Mouse (Mus musculus): Measurements from ENCODE around the gene Entr1. TPM values are rescaled to one million over a fixed set of nuclear protein-coding genes. Genes with fewer than 3 reads are reported as not detected.
A peak's percentile ranks its signal among the peaks of the same experiment; 100 is the strongest.

The Entr1 gene
- 115 and 119 TPM in 2 replicates for polyA plus RNA-seq (2014; fragmentation: Nextera tagmentation; extraction: Ambion mirVana)

DNA sequence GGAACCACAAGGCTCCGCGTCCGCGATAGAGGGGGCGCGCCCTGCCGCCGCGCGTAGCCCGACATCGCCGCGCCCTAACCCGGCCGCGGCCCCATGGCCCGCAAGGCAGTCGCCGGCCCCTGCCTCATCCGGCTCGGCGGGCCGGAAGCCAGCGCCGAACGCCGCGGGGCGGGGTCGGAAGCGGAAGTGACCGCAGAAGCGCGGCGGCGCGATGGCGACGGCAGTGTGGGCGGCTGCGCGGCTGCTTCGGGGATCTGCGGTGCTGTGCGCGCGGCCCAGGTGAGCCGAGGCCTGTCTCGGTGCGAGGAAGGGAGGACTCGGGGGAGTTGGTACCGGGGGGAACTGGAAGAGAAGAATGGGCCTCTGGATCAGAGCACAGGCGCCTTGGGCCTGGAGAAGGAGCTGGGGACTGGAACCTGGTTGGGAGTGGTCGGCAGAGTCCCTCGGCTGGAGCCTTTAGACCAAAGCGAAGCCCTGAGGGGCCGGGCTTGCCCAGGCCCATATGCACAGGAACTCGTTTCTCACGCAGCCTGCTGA is at the start of gene Entr1, which contains the start of gene Pmpca:
Gene Entr1 (minus strand): TSS at position 163 of the 537 bp plus-strand sequence.
Gene Pmpca (plus strand): TSS at position 186 of the 537 bp plus-strand sequence.
- Histone ChIP-seq H3K4me3 (ENCODE audit: low read depth, low read length) (peak within 1 kb of the TSS; percentile 99), H3K9me3 (ENCODE audit: control insufficient read depth, low read length) (no peaks in the 10 kb centered on the region), H3K9ac (ENCODE audit: low read length) (peak within 1 kb of the TSS; percentile 92), H3K4me2 (peak within 1 kb of the TSS; percentile 95), H3K27me3 (ENCODE audit: control insufficient read depth, insufficient read depth, low read length) (no peaks in the 10 kb centered on the region), H3K4me1 (ENCODE audit: control insufficient read depth, insufficient read depth, low read length) (peaks cover 15% of the 10 kb centered on the region), H3K36me3 (ENCODE audit: control insufficient read depth, insufficient read depth, low read length) (peaks cover 55% of the 10 kb centered on the region), H3K27ac (ENCODE audit: low read depth, low read length) (peak within 1 kb of the TSS; percentile 35; the same call in 1 of the 2 replicates)
- ATAC-seq (ENCODE audit: low FRiP score) (peak; percentile 93), DNase-seq (ENCODE audit: low spot score, missing footprints) (peak; percentile 99)
- WGBS: under 1% methylated on average over 50 of the region's 60 CpGs

DNA sequence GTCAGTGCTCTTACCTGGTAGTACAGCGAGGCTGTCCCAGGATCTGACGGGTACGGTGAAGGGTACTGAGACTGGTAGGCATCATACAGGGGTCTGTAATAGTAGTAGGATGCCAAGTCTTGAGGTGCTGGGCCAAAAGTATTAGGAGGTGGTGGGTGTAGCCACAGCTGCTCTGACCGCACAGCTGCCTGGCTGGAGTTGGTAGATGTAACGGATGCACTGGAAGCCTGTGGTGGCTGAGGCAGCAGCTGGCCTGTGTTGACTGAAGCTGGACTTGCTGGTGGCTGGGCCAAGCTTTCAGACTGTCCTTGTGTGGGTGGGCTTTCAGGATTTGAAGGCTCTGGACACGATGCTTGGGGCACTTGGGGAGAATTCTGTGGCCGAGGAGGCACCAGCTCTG is 49.3 kb upstream of the Entr1 start:
- no peaks in the 10 kb centered on the region for H3K27me3 ChIP-seq (ENCODE audit: control insufficient read depth, insufficient read depth, low read length)
- no peak overlapping the region for H3K27ac ChIP-seq (ENCODE audit: low read depth, low read length)
- H3K4me2 ChIP-seq: no peak overlapping the region
- no peak for DNase-seq (ENCODE audit: low spot score, missing footprints)
- H3K4me1 ChIP-seq (ENCODE audit: control insufficient read depth, insufficient read depth, low read length): peaks cover 2% of the 10 kb centered on the region
- 92% methylated on average over 7 of the region's 7 CpGs for WGBS
- no peak overlapping the region; the same call in 1 of the 2 replicates for H3K9ac ChIP-seq (ENCODE audit: low read length)
- H3K4me3 ChIP-seq (ENCODE audit: low read depth, low read length): no peak overlapping the region
- peaks cover 20% of the 10 kb centered on the region for H3K36me3 ChIP-seq (ENCODE audit: control insufficient read depth, insufficient read depth, low read length)
- H3K9me3 ChIP-seq (ENCODE audit: control insufficient read depth, low read length): no peaks in the 10 kb centered on the region
- ATAC-seq (ENCODE audit: low FRiP score): no peak

DNA sequence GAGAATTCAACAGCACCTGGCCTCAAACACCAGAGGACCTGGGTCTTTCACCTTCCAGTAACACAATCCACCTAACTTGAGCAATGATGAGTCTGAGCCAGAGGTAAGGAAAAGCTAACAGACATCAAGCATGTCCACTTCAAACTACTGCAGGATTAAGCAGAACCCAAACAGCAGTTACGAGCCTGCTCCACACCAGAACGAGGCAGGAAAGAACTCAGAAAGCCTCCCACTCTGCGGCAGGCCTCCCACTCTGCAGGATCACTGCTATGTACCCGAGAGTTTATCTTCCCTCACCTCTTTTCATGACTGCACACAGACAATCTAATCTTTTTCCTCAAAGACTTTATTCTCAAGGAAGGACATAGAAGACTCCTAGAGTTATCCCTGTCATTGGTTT is 48.1 kb upstream of the Entr1 start:
- ATAC-seq (ENCODE audit: low FRiP score): no peak
- 86% methylated on average over 4 of the region's 4 CpGs for WGBS
- H3K9ac ChIP-seq (ENCODE audit: low read length): no peak overlapping the region
- H3K4me3 ChIP-seq (ENCODE audit: low read depth, low read length): no peak overlapping the region
- no peak overlapping the region for H3K4me2 ChIP-seq
- H3K36me3 ChIP-seq (ENCODE audit: control insufficient read depth, insufficient read depth, low read length): peaks cover 23% of the 10 kb centered on the region
- no peak for DNase-seq (ENCODE audit: low spot score, missing footprints)
- no peaks in the 10 kb centered on the region for H3K9me3 ChIP-seq (ENCODE audit: control insufficient read depth, low read length)
- no peak overlapping the region for H3K27ac ChIP-seq (ENCODE audit: low read depth, low read length)
- no peaks in the 10 kb centered on the region for H3K27me3 ChIP-seq (ENCODE audit: control insufficient read depth, insufficient read depth, low read length)
- H3K4me1 ChIP-seq (ENCODE audit: control insufficient read depth, insufficient read depth, low read length): no peaks in the 10 kb centered on the region

DNA sequence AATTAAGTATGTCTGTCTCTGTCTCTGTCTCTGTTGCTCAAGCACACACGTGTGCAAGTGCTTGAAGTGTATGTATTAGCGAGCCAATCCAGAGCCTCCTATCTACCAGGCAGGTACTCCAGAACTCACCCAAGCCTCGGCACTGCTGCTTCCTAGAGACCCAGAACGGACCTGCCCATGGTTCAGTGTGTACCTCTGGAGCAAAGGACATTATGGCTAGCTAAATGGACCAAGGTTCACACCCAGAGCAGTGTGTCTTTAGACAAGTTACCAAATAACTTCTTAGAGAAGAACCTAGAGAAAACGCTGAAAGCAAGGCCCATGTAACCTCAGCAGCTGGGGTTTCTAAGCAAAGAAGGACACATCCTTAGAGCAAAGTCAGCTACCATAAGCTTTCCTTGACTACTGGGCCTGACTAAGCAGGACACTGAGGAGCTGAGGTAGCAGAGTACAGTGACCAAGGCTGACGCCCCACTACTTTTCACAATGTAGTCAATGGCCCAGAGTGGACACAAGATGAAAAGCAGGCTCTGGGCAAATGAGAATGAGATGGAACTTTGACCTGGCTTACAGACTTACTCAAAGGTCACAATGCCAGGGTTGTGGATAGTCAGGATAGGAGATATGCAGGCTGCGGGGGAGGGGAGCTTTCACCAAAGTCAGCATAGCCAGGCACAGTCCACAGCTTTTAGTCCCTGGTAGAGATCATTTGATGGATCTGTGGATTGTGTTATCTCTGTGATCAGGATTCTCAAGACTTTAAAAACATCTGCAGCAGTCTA is 45.9 kb upstream of the Entr1 start:
- Histone ChIP-seq H3K27ac (ENCODE audit: low read depth, low read length) (no peak overlapping the region), H3K36me3 (ENCODE audit: control insufficient read depth, insufficient read depth, low read length) (peaks cover 27% of the 10 kb centered on the region), H3K4me2 (no peak overlapping the region), H3K4me3 (ENCODE audit: low read depth, low read length) (no peak overlapping the region), H3K4me1 (ENCODE audit: control insufficient read depth, insufficient read depth, low read length) (no peaks in the 10 kb centered on the region), H3K27me3 (ENCODE audit: control insufficient read depth, insufficient read depth, low read length) (no peaks in the 10 kb centered on the region), H3K9me3 (ENCODE audit: control insufficient read depth, low read length) (no peaks in the 10 kb centered on the region), H3K9ac (ENCODE audit: low read length) (no peak overlapping the region)
- WGBS: 92% methylated on average over 7 of the region's 7 CpGs
- DNase-seq (ENCODE audit: low spot score, missing footprints) (no peak), ATAC-seq (ENCODE audit: low FRiP score) (no peak)

DNA sequence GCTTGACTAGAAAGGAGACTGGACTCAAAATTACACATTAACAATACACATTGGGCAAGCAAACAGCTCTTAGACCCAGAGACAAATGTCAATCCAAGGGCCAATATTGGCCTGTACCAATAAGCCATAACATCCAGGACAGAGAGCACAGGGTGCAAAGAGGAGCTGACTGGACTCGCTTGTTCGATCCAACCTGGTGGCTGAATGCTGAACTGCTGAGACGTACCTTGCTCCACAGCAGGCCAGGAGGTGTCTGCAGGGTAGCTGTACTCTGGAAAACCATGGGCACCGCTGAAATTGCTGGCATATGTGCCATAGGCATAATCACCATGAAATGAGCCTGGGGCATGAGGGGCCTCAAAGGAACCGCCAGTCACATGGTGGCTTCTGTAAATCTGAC is 40.7 kb upstream of the Entr1 start:
- Histone ChIP-seq H3K4me3 (ENCODE audit: low read depth, low read length) (no peak overlapping the region), H3K36me3 (ENCODE audit: control insufficient read depth, insufficient read depth, low read length) (peaks cover 36% of the 10 kb centered on the region)
- WGBS: 94% methylated on average over 5 of the region's 5 CpGs

DNA sequence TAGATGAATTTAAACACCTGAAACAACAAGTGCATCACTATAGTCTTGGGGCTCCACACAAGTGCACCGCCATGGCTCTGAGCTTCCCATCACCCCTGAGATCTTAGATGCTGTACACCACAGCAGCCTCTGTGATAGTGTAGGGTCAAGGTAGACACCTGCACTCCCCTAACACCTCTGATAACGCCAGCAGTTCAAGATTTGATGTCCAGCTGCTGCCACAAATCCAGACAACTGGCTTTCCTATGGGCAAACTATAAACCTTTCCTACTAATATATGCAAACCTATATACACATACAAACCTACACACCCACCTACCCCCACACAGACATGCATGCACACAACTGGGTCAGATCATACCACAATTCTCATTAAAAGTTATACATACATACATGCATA is 35.4 kb upstream of the Entr1 start:
- WGBS: 96% methylated on average over 2 of the region's 2 CpGs
- no peak overlapping the region for H3K4me2 ChIP-seq
- no peak overlapping the region for H3K9ac ChIP-seq (ENCODE audit: low read length)
- no peaks in the 10 kb centered on the region for H3K27me3 ChIP-seq (ENCODE audit: control insufficient read depth, insufficient read depth, low read length)
- ATAC-seq (ENCODE audit: low FRiP score) (no peak), DNase-seq (ENCODE audit: low spot score, missing footprints) (no peak)
- H3K9me3 ChIP-seq (ENCODE audit: control insufficient read depth, low read length): no peaks in the 10 kb centered on the region
- peaks cover 29% of the 10 kb centered on the region for H3K36me3 ChIP-seq (ENCODE audit: control insufficient read depth, insufficient read depth, low read length)
- H3K27ac ChIP-seq (ENCODE audit: low read depth, low read length): no peak overlapping the region
- H3K4me1 ChIP-seq (ENCODE audit: control insufficient read depth, insufficient read depth, low read length): no peaks in the 10 kb centered on the region
- no peak overlapping the region for H3K4me3 ChIP-seq (ENCODE audit: low read depth, low read length)

More for the DNA sequence above, 40.7 kb upstream of the Entr1 start:
- H3K4me2 ChIP-seq: no peak overlapping the region
- H3K9ac ChIP-seq (ENCODE audit: low read length): no peak overlapping the region
- H3K27me3 ChIP-seq (ENCODE audit: control insufficient read depth, insufficient read depth, low read length): no peaks in the 10 kb centered on the region
- H3K27ac ChIP-seq (ENCODE audit: low read depth, low read length): no peak overlapping the region
- no peaks in the 10 kb centered on the region for H3K9me3 ChIP-seq (ENCODE audit: control insufficient read depth, low read length)
- no peak for DNase-seq (ENCODE audit: low spot score, missing footprints)
- ATAC-seq (ENCODE audit: low FRiP score): no peak
- H3K4me1 ChIP-seq (ENCODE audit: control insufficient read depth, insufficient read depth, low read length): no peaks in the 10 kb centered on the region

DNA sequence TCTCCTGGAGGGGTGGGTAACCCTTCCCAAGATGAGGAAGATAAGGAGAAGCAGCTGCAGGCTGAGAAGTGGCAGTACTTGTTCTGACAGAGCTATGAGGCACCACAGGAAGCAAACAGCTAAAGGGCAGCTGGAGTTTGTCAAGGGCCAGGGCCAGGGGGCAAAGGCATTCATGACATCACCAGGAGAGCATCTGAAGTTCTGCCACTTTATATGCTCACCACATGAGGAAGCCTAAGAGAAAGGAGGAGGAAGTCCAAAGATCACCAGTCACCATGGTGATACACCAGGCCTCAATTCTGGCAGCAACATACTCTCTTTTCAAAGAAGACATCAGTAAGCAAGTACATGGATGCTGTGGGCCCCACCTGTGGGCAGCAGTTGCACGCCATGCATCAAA is 34.0 kb upstream of the Entr1 start:
- Histone ChIP-seq H3K27me3 (ENCODE audit: control insufficient read depth, insufficient read depth, low read length) (no peaks in the 10 kb centered on the region), H3K9me3 (ENCODE audit: control insufficient read depth, low read length) (no peaks in the 10 kb centered on the region), H3K4me2 (no peak overlapping the region), H3K27ac (ENCODE audit: low read depth, low read length) (no peak overlapping the region), H3K4me3 (ENCODE audit: low read depth, low read length) (no peak overlapping the region), H3K4me1 (ENCODE audit: control insufficient read depth, insufficient read depth, low read length) (no peaks in the 10 kb centered on the region), H3K36me3 (ENCODE audit: control insufficient read depth, insufficient read depth, low read length) (peaks cover 28% of the 10 kb centered on the region), H3K9ac (ENCODE audit: low read length) (no peak overlapping the region)
- WGBS: 90% methylated on average over 1 of the region's 1 CpGs
- no peak for ATAC-seq (ENCODE audit: low FRiP score)
- no peak for DNase-seq (ENCODE audit: low spot score, missing footprints)

DNA sequence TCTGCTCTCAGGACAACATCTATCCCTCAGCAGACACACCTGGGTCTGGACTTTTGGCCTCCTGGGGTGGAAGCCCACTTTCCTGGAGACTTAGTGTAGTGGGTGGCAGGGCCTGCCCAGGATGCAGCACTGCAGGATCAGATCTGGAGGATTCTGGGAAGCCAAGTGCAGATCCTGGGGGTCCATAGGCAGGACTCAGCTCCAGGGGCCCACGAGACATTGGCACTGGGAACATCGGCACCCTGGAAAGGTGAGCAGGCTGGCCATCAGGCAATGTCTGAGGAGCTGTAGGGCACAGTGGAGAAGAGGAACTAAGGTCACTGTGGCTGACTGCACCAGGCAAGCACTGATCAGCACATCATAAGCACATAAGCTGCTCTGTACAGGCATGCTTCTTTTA is 32.9 kb upstream of the Entr1 start:
- Histone ChIP-seq H3K27me3 (ENCODE audit: control insufficient read depth, insufficient read depth, low read length) (no peaks in the 10 kb centered on the region), H3K27ac (ENCODE audit: low read depth, low read length) (no peak overlapping the region), H3K9ac (ENCODE audit: low read length) (no peak overlapping the region), H3K4me3 (ENCODE audit: low read depth, low read length) (no peak overlapping the region), H3K4me2 (no peak overlapping the region), H3K4me1 (ENCODE audit: control insufficient read depth, insufficient read depth, low read length) (no peaks in the 10 kb centered on the region), H3K36me3 (ENCODE audit: control insufficient read depth, insufficient read depth, low read length) (peaks cover 26% of the 10 kb centered on the region), H3K9me3 (ENCODE audit: control insufficient read depth, low read length) (no peaks in the 10 kb centered on the region)
- WGBS: 95% methylated on average over 2 of the region's 2 CpGs
- ATAC-seq (ENCODE audit: low FRiP score): no peak
- no peak for DNase-seq (ENCODE audit: low spot score, missing footprints)

DNA sequence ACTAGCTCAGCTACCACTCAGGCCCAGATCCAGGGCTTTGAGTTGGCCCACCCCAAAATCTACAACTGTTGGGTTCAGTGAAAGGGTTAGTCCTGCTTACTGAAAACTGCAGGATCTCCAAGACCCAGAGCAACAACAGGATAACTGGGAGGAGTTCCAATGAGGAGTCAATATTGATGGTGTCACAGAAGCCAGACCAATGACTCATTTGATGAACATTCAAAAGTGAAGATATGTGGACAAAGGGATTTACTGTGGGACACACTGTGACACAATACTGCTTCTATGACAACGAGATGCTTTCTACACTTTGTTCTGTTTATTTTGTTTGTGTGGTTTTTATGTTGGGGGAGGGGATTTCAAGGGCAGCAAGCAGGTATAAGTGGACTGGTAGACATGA is 29.0 kb upstream of the Entr1 start:
- peaks cover 18% of the 10 kb centered on the region for H3K36me3 ChIP-seq (ENCODE audit: control insufficient read depth, insufficient read depth, low read length)
- H3K27ac ChIP-seq (ENCODE audit: low read depth, low read length): no peak overlapping the region
- no peaks in the 10 kb centered on the region for H3K27me3 ChIP-seq (ENCODE audit: control insufficient read depth, insufficient read depth, low read length)
- H3K4me3 ChIP-seq (ENCODE audit: low read depth, low read length): no peak overlapping the region
- no peaks in the 10 kb centered on the region for H3K4me1 ChIP-seq (ENCODE audit: control insufficient read depth, insufficient read depth, low read length)
- no peak for DNase-seq (ENCODE audit: low spot score, missing footprints)
- ATAC-seq (ENCODE audit: low FRiP score): no peak
- no peak overlapping the region for H3K4me2 ChIP-seq
- 87% methylated on average over 1 of the region's 1 CpGs for WGBS
- H3K9me3 ChIP-seq (ENCODE audit: control insufficient read depth, low read length): no peaks in the 10 kb centered on the region
- no peak overlapping the region for H3K9ac ChIP-seq (ENCODE audit: low read length)
